Mouse (Mus musculus) frontal cortex, postnatal 25 days (tissue): ENCODE measurements around the gene Il6st.
"Not testable (repeated sequence)": the region's sequence is repeated elsewhere in the genome, so short reads cannot be mapped to it uniquely, and the experiment has no call there.

Source experiments
- DNase-seq, 2 experiments: peaks; one replicate each; pipeline ENCODE4 v3.0.0; 2022; ENCODE audit warnings: low spot score in 2 of 2

Gene Il6st

GRCm38 (mm10) chr13:112463868-112464625, at the start of gene Il6st:
Il6st (plus strand) TSS chr13:112464070.
- peak; percentile 86 to 93 for DNase-seq

- no peak for DNase-seq
These were observed 48.0 kb upstream of the Il6st start for GRCm38 (mm10) chr13:112415896-112416295.

- no peak for DNase-seq
These were observed 47.3 kb upstream of the Il6st start for GRCm38 (mm10) chr13:112416410-112417162.

- no peak for DNase-seq
These were observed 46.7 kb upstream of the Il6st start for GRCm38 (mm10) chr13:112417163-112417523.

DNA sequence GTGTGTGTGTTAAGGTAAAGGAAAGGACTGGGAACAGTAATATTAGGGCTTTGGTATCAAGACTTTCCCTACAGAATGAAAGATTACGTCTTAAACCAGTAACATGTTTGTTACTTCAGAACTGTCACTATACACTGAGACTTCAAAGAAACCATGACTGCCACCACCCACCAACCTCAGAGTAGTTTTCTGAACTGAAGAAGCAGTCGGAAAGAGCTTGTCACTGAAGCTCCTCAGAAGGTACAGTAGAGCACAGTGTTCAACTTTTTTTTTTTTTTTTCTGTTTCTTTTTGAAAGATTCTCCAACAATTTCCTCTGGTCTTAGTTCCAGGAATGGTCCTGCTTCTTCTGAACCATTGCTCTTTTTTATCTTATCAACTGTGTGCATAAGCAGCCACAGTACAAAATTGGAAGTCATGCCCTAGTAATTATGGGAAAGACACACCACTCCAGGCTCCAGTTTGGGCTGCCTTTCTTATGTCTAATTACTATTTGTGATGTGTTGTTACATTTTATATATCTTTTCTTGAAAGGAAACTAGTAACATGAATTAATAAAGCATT, 45.9 kb upstream of the Il6st start:
- no peak for DNase-seq

- DNase-seq, result no peak
These were observed 45.3 kb upstream of the Il6st start for GRCm38 (mm10) chr13:112418595-112418994.

DNA sequence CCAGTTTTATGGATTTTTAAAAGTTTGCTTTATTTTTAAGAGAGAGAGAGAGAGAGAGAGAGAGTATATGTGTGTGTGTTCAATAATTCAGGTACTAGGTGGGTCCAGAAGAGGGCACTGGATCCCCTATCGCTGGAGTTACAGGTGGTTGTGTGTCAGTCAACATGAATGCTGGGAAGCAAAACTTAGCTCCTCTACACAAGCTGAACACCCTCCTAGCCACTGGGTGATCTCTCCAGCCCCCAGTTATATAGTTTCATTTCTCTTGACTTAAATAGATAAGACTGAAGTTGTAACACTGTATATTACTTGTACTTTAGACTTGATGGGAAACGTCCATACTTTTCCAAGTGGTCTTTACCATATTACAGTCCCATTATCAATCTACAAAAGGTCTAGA, 39.7 kb upstream of the Il6st start:
- DNase-seq, result no peak

DNA sequence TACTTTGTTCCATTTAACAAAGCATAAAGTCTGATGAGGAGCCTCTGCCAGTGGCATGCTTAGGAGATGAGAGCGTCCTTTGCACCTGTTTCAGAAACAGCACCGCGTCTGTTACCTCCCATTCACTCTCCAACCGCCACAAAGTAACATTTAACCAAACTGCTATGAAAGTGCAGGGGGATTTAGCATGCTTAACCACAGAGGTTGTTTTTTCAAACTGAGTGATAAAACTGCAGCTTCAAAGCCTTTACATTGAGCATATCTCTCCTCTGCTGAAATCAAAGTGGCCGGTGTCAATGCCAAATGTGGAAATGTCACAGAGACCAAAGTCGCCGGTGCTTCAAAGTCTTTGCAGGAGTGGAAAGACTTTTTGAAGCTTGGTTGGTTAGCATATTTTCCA, 39.2 kb upstream of the Il6st start:
- no peak for DNase-seq

- DNase-seq, result no peak
These were observed 38.7 kb upstream of the Il6st start for GRCm38 (mm10) chr13:112425181-112425654.

- DNase-seq, result no peak
These were observed 37.4 kb upstream of the Il6st start for GRCm38 (mm10) chr13:112426265-112427135.

DNA sequence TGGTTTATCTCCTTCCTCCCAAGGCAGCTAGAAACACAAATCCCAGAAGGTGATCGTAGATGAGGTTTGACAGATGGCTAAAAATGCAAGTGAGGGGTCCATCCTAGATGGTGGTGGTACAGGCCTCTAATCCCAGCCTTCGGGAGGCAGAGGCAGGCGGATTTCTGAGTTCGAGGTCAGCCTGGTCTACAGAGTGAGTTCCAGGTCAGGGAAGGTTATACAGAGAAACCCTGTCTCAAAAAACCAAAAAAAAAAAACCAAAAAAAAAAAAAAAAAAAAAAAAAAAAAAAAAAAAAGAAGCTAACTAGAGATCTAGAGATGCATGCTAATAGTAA, 36.8 kb upstream of the Il6st start:
- not testable (repeated sequence) for DNase-seq

- no peak for DNase-seq
These were observed 36.3 kb upstream of the Il6st start for GRCm38 (mm10) chr13:112427521-112427920.

GRCm38 (mm10) chr13:112433271-112433670, 30.6 kb upstream of the Il6st start:
- DNase-seq, result no peak

GRCm38 (mm10) chr13:112435241-112436075, 28.4 kb upstream of the Il6st start:
- no peak for DNase-seq

DNA sequence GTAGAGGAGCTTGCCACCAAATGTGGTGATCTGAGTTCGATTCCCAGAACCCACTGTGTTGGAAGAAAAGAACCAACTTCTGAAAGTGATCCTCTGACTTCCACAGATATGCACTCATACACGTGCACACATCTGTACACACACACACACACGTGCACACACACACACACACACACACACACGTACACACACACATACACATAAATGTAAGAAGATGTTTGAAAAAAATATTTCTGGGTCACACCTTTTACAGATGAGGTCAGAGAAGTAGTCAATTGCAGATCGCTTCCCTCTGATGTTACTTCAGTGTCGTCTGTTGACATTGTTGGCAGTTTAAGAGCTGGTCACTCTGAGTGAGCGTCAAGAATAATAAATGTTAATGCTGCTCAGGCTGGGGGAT, 27.6 kb upstream of the Il6st start:
- DNase-seq, result no peak

DNA sequence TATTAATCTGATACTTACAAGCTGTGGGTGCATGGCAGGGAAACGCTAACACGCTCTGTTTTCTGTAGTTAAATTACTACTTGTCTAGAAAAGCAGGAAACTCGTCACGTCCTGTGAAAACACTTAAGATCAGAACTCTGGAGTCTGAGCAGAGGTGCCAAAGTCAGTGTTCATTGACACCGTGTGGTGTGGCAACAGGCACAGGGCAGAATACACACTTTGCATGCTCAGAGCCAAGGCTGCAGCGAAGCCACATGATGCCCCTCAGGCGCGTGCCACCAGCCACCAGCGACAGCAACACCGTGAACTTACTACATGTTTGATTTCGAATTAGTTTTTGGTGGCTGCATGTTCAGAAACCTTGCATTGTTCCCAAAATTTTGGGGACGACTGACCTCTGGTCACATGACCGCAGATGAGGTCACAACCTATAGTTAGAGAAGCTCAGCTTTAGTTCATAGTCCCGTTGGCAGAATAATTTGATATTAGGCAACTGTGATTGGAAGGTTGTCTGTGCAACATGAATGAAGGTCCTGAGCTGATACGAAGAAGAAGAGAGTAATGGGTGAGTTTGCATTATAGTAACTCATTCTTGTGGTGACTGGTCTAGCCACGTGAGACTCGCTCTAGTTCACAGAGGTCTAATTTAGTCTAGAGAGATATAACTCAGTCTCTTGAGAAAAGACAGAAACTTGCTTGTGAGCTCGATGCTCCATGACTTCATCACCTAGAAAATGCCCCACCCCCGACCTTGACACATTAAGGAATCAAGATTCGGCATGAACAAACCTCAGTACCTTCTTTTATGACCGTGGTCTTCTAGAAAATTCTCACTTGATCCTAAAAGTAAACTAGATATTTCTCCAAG, 25.6 kb upstream of the Il6st start:
- no peak for DNase-seq

DNA sequence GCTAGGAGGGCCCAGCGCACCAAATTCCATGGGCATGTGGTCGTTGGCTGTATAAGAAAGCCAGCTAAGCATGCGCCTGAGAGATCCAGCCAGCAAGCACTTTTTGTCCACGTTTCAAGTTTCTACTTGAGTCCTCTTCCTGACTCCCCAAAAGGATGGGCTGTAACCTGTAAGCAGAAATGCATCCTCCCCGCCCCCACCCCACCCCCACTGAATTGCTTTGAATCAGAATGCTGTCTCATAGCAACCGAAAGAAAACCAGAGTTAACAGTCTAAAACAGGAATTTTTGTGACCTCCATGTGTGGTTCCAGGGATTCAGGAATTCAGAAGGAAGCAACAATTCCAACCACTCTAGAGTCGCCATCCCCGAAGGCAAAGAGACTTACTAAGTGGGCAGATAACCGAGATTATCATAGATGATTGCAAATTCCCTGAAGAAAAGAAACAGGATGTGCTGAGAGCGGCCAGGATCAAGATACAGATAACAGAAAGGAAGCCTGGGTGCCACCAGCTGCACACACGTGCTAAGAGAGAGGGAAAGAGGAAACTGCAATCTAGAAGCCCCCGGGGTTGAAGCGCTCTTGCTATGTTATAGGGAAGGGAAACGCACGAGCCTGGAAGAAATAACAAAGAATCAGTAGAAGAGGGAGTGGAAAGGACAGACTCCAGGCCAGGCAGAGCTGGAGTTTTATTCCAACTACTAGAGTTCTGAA, 24.6 kb upstream of the Il6st start:
- DNase-seq, result no peak

GRCm38 (mm10) chr13:112439917-112440361, 23.9 kb upstream of the Il6st start:
- no peak for DNase-seq

DNA sequence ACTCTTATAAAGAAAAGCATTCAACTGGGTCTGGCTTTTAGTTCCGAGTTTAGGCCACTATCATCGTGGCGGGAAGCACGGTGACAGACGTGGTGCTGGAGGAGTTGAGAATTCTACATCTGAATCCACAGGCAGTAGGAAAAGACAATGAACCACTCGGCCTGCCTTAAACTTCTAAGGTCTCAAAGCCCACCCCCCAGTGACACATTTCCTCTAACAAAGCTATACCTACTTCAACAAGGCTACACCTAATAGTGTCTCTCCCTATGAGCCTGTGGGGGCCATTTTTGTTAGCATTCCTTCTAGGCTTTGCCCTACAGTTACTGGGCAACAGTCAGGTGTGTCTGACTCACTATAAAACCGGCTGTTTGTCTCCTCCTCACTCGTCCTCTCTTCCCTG, 23.2 kb upstream of the Il6st start:
- no peak for DNase-seq
